Comparison of ENCODE assay signal across 8 mouse cellular contexts in genomic region chr19:44283157-44284024, GRCm38 (mm10). TPM values are rescaled to one million over a fixed set of nuclear protein-coding genes. Genes with fewer than 3 reads are reported as not detected.
DNase-seq lines count a peak whose midpoint lies in the region; ATAC-seq and TF ChIP-seq lines count a peak whose summit lies in the region.

No protein-coding gene starts in this region.

- ATAC-seq in heart, embryonic 11.5 days (replicated peaks; ENCODE audit: insufficient number of reproducible peaks, low FRiP score, low TSS enrichment) = no peak; the same call in 1 of the 2 replicates
- peak; percentile 6; the same call in 1 of the 2 replicates for ATAC-seq in liver, embryonic 13.5 days (ENCODE audit: low read depth)

- H3K27me3 ChIP-seq in heart, embryonic 11.5 days (ENCODE audit: control insufficient read depth, insufficient read depth, low read length) = no peaks in the 10 kb centered on the region
- H3K27me3 ChIP-seq in C2C12 (ENCODE audit: control insufficient read depth, insufficient read depth, insufficient read length) = no peaks in the 10 kb centered on the region
- H3K27me3 ChIP-seq in liver, embryonic 13.5 days = no peaks in the 10 kb centered on the region

- no peaks in the 10 kb centered on the region for H3K79me2 ChIP-seq in C2C12 (ENCODE audit: control insufficient read depth, insufficient read depth)

- peak overlapping the region; percentile 51 for H3K4me3 ChIP-seq in heart, embryonic 11.5 days (ENCODE audit: low read depth, low read length)
- H3K4me3 ChIP-seq in C2C12 (ENCODE audit: insufficient read depth, poor library complexity, severe bottlenecking) = no peak overlapping the region
- H3K4me3 ChIP-seq in embryonic fibroblast, embryonic 13.5 days (ENCODE audit: insufficient read depth, low read length) = peak overlapping the region; percentile 4; the same call in 1 of the 2 replicates
- peak overlapping the region; percentile 62 for H3K4me3 ChIP-seq in liver, embryonic 13.5 days (replicated peaks)

- H3ac ChIP-seq in C2C12 (ENCODE audit: control insufficient read depth, insufficient read length, low read depth) = peak overlapping the region; percentile 13

- H3K4me2 ChIP-seq in heart, embryonic 11.5 days = peak overlapping the region; percentile 95
- peak overlapping the region; percentile 86 for H3K4me2 ChIP-seq in liver, embryonic 13.5 days

- H3K9ac ChIP-seq in heart, embryonic 11.5 days (ENCODE audit: low read depth, low read length) = peak overlapping the region; percentile 66; the same call in 1 of the 2 replicates
- peak overlapping the region; percentile 69 for H3K9ac ChIP-seq in liver, embryonic 13.5 days

- H3K9me3 ChIP-seq in heart, embryonic 11.5 days (replicated peaks; ENCODE audit: control insufficient read depth, low read length) = no peaks in the 10 kb centered on the region
- H3K9me3 ChIP-seq in liver, embryonic 13.5 days (replicated peaks) = no peaks in the 10 kb centered on the region

- H3K79me3 ChIP-seq in C2C12 (ENCODE audit: low read depth) = no peaks in the 10 kb centered on the region

- WGBS in heart, embryonic 11.5 days (ENCODE audit: insufficient replicate concordance) = 29% methylated on average over 15 of the region's 15 CpGs
- 28% methylated on average over 15 of the region's 15 CpGs for WGBS in liver, embryonic 13.5 days (ENCODE audit: insufficient replicate concordance)

- no peak for TF ChIP-seq POLR2A in embryonic fibroblast, embryonic 13.5 days (IDR thresholded peaks at IDR 0.05; ENCODE audit: low read depth, low read length)

- TF ChIP-seq CTCF in C2C12 (IDR thresholded peaks at IDR 0.05; ENCODE audit: control insufficient read depth, insufficient read depth, insufficient read length) = no peak
- no peak for TF ChIP-seq CTCF in embryonic fibroblast, embryonic 13.5 days (IDR thresholded peaks at IDR 0.05; ENCODE audit: borderline replicate concordance, insufficient read depth, low read length)

- no peaks in the 10 kb centered on the region for H3K36me3 ChIP-seq in heart, embryonic 11.5 days (ENCODE audit: control insufficient read depth, insufficient read depth, low read length)
- no peaks in the 10 kb centered on the region for H3K36me3 ChIP-seq in C2C12 (ENCODE audit: control insufficient read depth, insufficient read depth)
- H3K36me3 ChIP-seq in liver, embryonic 13.5 days = no peaks in the 10 kb centered on the region

- H3K27ac ChIP-seq in heart, embryonic 11.5 days (ENCODE audit: low read depth, low read length) = peak overlapping the region; percentile 96
- peak overlapping the region; percentile 92 for H3K27ac ChIP-seq in embryonic fibroblast, embryonic 13.5 days (ENCODE audit: insufficient read depth, low read length)
- H3K27ac ChIP-seq in liver, embryonic 13.5 days = peak overlapping the region; percentile 92

- H3K4me1 ChIP-seq in heart, embryonic 11.5 days (ENCODE audit: control insufficient read depth, insufficient read depth, low read length) = peaks cover 47% of the 10 kb centered on the region
- peaks cover 23% of the 10 kb centered on the region for H3K4me1 ChIP-seq in embryonic fibroblast, embryonic 13.5 days (ENCODE audit: control insufficient read depth, insufficient read depth, low read length)
- peaks cover 90% of the 10 kb centered on the region for H3K4me1 ChIP-seq in liver, embryonic 13.5 days (replicated peaks)

- no peak for DNase-seq in heart, adult 11 months
- DNase-seq in liver, embryonic 13.5 days = no peak
- peak; percentile 38 for DNase-seq in thymus, postnatal 4 days
- DNase-seq in left cerebral cortex, adult 11 months (ENCODE audit: low spot score) = no peak
- no peak for DNase-seq in right cerebral cortex, adult 18-20 months

TF ChIP-seq in C2C12, 6 proteins besides CTCF, POLR2A, EP300 and RAD21:
- TF ChIP-seq MYOG (IDR thresholded peaks at IDR 0.05; ENCODE audit: control insufficient read depth, extremely low read depth, insufficient read length) (no peak), MYOD1 (IDR thresholded peaks at IDR 0.05; ENCODE audit: control insufficient read depth, insufficient read length, low read depth) (no peak), USF1 (IDR thresholded peaks at IDR 0.05; ENCODE audit: low read depth) (no peak), CEBPB (IDR thresholded peaks at IDR 0.05; ENCODE audit: low read depth) (no peak), FOSL1 (IDR thresholded peaks at IDR 0.05; ENCODE audit: insufficient read depth, low read length, poor library complexity, severe bottlenecking) (no peak)

RNA-seq across cellular contexts. Expression of gene Scd2, which starts 10.1 kb away (rescaled TPM):
- 150 and 188 TPM in 2 replicates for polyA plus RNA-seq in heart, embryonic 11.5 days (2014; fragmentation: Nextera tagmentation; extraction: Ambion mirVana)
- 144 TPM for polyA plus RNA-seq in C2C12 (2012; fragmentation: generic; extraction: Trizol)
- 442 and 478 TPM in 2 replicates for polyA plus RNA-seq in embryonic fibroblast, embryonic 13.5 days (2011; ENCODE audit: insufficient read length, low read depth, missing spikeins)
- 73.7 and 106 TPM in 2 replicates for polyA plus RNA-seq in liver, embryonic 13.5 days (2015; fragmentation: Nextera tagmentation; extraction: Ambion mirVana)

RNA-seq across cellular contexts. Expression of gene Scd4, which starts 49.5 kb away (rescaled TPM):
- polyA plus RNA-seq in heart, embryonic 11.5 days (2014; fragmentation: Nextera tagmentation; extraction: Ambion mirVana) = 0.11 and 0.18 TPM in 2 replicates
- 0.05 TPM for polyA plus RNA-seq in C2C12 (2012; fragmentation: generic; extraction: Trizol)
- 0.35 and 0.72 TPM in 2 replicates for polyA plus RNA-seq in embryonic fibroblast, embryonic 13.5 days (2011; ENCODE audit: insufficient read length, low read depth, missing spikeins)
- 0.05 TPM in 1 of 2 replicates, not detected in the other for polyA plus RNA-seq in liver, embryonic 13.5 days (2015; fragmentation: Nextera tagmentation; extraction: Ambion mirVana)
